Mouse (Mus musculus) ES-Bruce4 (cell line): ENCODE data around the gene Ninj2. TPM values are rescaled to one million over a fixed set of nuclear protein-coding genes. Genes with fewer than 3 reads are reported as not detected.

Source experiments
- H3K27ac ChIP-seq: 2 replicates; pipeline ENCODE4 v1.5.1; 2012; ENCODE audit warnings: low read length, inconsistent platforms; ENCODE audit not compliant: insufficient read depth
- H3K27me3 ChIP-seq: 2 replicates; pipeline ENCODE4 v1.6.1; 2012; ENCODE audit warnings: mild to moderate bottlenecking, low read length, inconsistent platforms; ENCODE audit not compliant: control insufficient read depth, poor library complexity, insufficient read depth, severe bottlenecking
- H3K36me3 ChIP-seq: 2 replicates; pipeline ENCODE4 v1.6.1; 2012; ENCODE audit warnings: inconsistent platforms, mild to moderate bottlenecking, low read length, moderate library complexity; ENCODE audit not compliant: control insufficient read depth, poor library complexity, insufficient read depth, severe bottlenecking
- H3K4me1 ChIP-seq: one replicate; pipeline ENCODE4 v1.8.1; 2011; ENCODE audit warnings: low read length; ENCODE audit not compliant: control insufficient read depth, insufficient read depth
- H3K4me3 ChIP-seq: 2 replicates; pipeline ENCODE4 v1.5.1; 2011; ENCODE audit warnings: low read depth, mild to moderate bottlenecking, low read length
- H3K9ac ChIP-seq: 2 replicates; pipeline ENCODE4 v1.6.1; 2012; ENCODE audit warnings: low read depth, mild to moderate bottlenecking, inconsistent platforms; ENCODE audit not compliant: poor library complexity, severe bottlenecking
- H3K9me3 ChIP-seq: replicated peaks from 2 replicates; pipeline ENCODE4 v1.6.1; 2012; ENCODE audit warnings: mild to moderate bottlenecking, low read length, inconsistent platforms; ENCODE audit not compliant: control insufficient read depth, poor library complexity, insufficient read depth, severe bottlenecking
- CTCF ChIP-seq: IDR thresholded peaks from one replicate; pipeline ENCODE4 v1.8.1; 2011; ENCODE audit warnings: low read depth, low read length
- EP300 ChIP-seq: IDR thresholded peaks from 2 replicates; pipeline ENCODE4 v1.6.1; 2011; ENCODE audit warnings: low read depth, low read length; ENCODE audit not compliant: insufficient read depth
- POLR2A ChIP-seq: IDR thresholded peaks from one replicate; pipeline ENCODE4 v1.8.1; 2011; ENCODE audit warnings: low read length; ENCODE audit not compliant: insufficient read depth
- polyA plus RNA-seq: library from polyadenylated mRNA; stranded (reverse); fragments of >200 nt; gene quantifications from 2 replicates; pipeline ENCODE4 v1.2.4, GENCODE M21; 2011; ENCODE audit warnings: low read depth; ENCODE audit not compliant: missing spikeins, insufficient read depth, insufficient read length

Gene Ninj2
- polyA plus RNA-seq, 1 experiment: 0.75 TPM

- H3K9me3 ChIP-seq: no peaks in the 10 kb centered on the region
- H3K27me3 ChIP-seq: no peaks in the 10 kb centered on the region
- no peak overlapping the region for H3K9ac ChIP-seq
- no peak overlapping the region for H3K4me3 ChIP-seq
- peak overlapping the region; percentile 51 for H3K27ac ChIP-seq
- no peak for TF ChIP-seq CTCF
- TF ChIP-seq EP300: no peak
- no peak for TF ChIP-seq POLR2A
- peaks cover 4% of the 10 kb centered on the region for H3K4me1 ChIP-seq
- no peaks in the 10 kb centered on the region for H3K36me3 ChIP-seq
Measured at GRCm38 (mm10) chr6:120064627-120065026, 28.5 kb upstream of the Ninj2 start.

- peaks cover 4% of the 10 kb centered on the region for H3K4me1 ChIP-seq
- H3K9me3 ChIP-seq: no peaks in the 10 kb centered on the region
- H3K27ac ChIP-seq: no peak overlapping the region
Measured at GRCm38 (mm10) chr6:120065552-120066177, 27.5 kb upstream of the Ninj2 start.

GRCm38 (mm10) chr6:120069546-120069945 lies 23.6 kb upstream of the Ninj2 start:
- no peak overlapping the region for H3K27ac ChIP-seq
- TF ChIP-seq CTCF (no peak), EP300 (no peak), POLR2A (no peak)
- no peaks in the 10 kb centered on the region for H3K36me3 ChIP-seq
- no peaks in the 10 kb centered on the region for H3K27me3 ChIP-seq
- H3K4me3 ChIP-seq: no peak overlapping the region
- no peaks in the 10 kb centered on the region; the same call in 1 of the 2 replicates for H3K9me3 ChIP-seq
- no peak overlapping the region for H3K9ac ChIP-seq
- H3K4me1 ChIP-seq: peaks cover 4% of the 10 kb centered on the region

More at GRCm38 (mm10) chr6:120065552-120066177, 27.5 kb upstream of the Ninj2 start:
- no peak; the same call in 1 of the 2 replicates for TF ChIP-seq EP300
- no peak for TF ChIP-seq POLR2A
- no peak for TF ChIP-seq CTCF
- Histone ChIP-seq H3K27me3 (no peaks in the 10 kb centered on the region), H3K4me3 (no peak overlapping the region), H3K9ac (no peak overlapping the region), H3K36me3 (no peaks in the 10 kb centered on the region)

DNA sequence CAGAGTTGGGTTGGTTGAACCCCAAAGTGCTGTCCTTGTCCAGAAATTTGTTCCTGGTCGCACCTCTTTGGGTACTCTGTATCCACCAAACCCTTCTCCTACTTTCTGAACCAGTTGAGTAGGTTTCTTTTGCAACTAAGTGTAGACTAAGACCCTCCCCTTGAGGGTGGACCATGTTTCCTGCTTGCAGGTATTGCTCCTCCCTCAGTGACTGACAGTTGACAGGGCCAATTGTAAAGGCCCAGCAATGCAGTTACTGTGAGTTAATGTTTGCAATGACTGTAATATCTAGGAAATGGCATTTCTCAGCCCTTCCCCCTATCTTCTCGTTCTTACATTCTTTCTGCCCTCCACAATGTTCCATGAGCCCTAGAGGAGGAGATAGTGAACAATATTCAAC lies 20.5 kb upstream of the Ninj2 start:
- Histone ChIP-seq H3K27me3 (no peaks in the 10 kb centered on the region), H3K36me3 (no peaks in the 10 kb centered on the region), H3K27ac (no peak overlapping the region), H3K4me1 (no peaks in the 10 kb centered on the region), H3K9ac (no peak overlapping the region), H3K4me3 (no peak overlapping the region), H3K9me3 (no peaks in the 10 kb centered on the region; the same call in 1 of the 2 replicates)
- no peak for TF ChIP-seq CTCF
- no peak for TF ChIP-seq POLR2A
- TF ChIP-seq EP300: no peak

- no peak for TF ChIP-seq POLR2A
- TF ChIP-seq CTCF: no peak
- no peak for TF ChIP-seq EP300
- Histone ChIP-seq H3K9ac (no peak overlapping the region), H3K27me3 (no peaks in the 10 kb centered on the region), H3K4me3 (no peak overlapping the region), H3K27ac (no peak overlapping the region), H3K36me3 (no peaks in the 10 kb centered on the region), H3K9me3 (no peaks in the 10 kb centered on the region), H3K4me1 (peaks cover 1% of the 10 kb centered on the region)
Measured at GRCm38 (mm10) chr6:120076619-120077450, 16.3 kb upstream of the Ninj2 start.

DNA sequence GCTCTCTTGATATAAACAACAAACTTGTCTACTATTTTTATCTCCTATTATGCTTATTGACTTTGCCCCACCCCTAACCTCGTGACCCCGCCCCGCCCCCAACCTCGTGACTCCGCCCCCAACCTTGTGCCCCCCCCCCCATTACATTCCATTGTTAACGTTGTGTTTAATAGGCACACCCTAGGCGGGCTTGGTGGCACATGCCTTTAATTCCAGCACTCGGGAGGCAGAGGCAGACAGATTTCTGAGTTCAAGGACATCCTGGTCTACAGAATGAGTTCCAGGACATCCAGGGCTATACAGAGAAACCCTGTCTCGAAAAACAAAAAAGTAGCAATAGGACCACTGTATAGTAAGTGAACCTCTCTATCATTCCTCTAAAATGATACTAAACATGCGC lies 13.6 kb upstream of the Ninj2 start:
- no peaks in the 10 kb centered on the region for H3K36me3 ChIP-seq
- H3K27ac ChIP-seq: peak overlapping the region; percentile 70
- H3K4me1 ChIP-seq: peaks cover 1% of the 10 kb centered on the region
- H3K4me3 ChIP-seq: no peak overlapping the region
- no peaks in the 10 kb centered on the region for H3K27me3 ChIP-seq
- H3K9me3 ChIP-seq: no peaks in the 10 kb centered on the region
- no peak for TF ChIP-seq CTCF
- TF ChIP-seq POLR2A: no peak
- peak; percentile 51; the same call in 1 of the 2 replicates for TF ChIP-seq EP300
- H3K9ac ChIP-seq: no peak overlapping the region
